Mouse (Mus musculus) embryonic fibroblast, embryonic 13.5 days (primary cell): ENCODE measurements at regions not wholly inside any gene's neighbourhood (a gene's known extent, or its start where the extent isn't known, plus 50 kb on each side); places are given as distances from the start of the nearest gene placed in this dataset.

Experiments
- CTCF ChIP-seq: IDR thresholded peaks from 2 replicates; pipeline ENCODE4 v1.5.1; 2011; ENCODE audit warnings: mild to moderate bottlenecking, control low read depth, low read length, moderate library complexity, borderline replicate concordance; ENCODE audit not compliant: insufficient read depth
- POLR2A ChIP-seq: IDR thresholded peaks from 2 replicates; pipeline ENCODE4 v1.6.1; 2011; ENCODE audit warnings: low read depth, mild to moderate bottlenecking, control low read depth, low read length, moderate library complexity

GRCm38 (mm10) chr9:86232174-86232573, 232.6 kb downstream of the Ube2cbp start:
- no peak for TF ChIP-seq POLR2A
- no peak for TF ChIP-seq CTCF
